Mouse (Mus musculus) forebrain, embryonic 13.5 days (tissue): ENCODE measurements around the gene Tmem150c. TPM values are rescaled to one million over a fixed set of nuclear protein-coding genes. Genes with fewer than 3 reads are reported as not detected.

Experiments
- ATAC-seq: fragments of 200-750 bp; cut with Nextera tagmentation; 2 replicates; pipeline ENCODE4 v1.8.0; 2017
- H3K27ac ChIP-seq: fragments of 300-500 bp; sonication (generic); 2 replicates; pipeline ENCODE4 v1.5.1; 2015; ENCODE audit warnings: inconsistent platforms, mild to moderate bottlenecking, moderate library complexity
- H3K27me3 ChIP-seq: fragments of 300-500 bp; sonication (generic); 2 replicates; pipeline ENCODE4 v1.6.1; 2015; ENCODE audit warnings: mild to moderate bottlenecking, inconsistent platforms
- H3K36me3 ChIP-seq: fragments of 300-500 bp; sonication (generic); 2 replicates; pipeline ENCODE4 v1.6.1; 2015; ENCODE audit warnings: mild to moderate bottlenecking, inconsistent platforms; ENCODE audit not compliant: poor library complexity, severe bottlenecking
- H3K4me1 ChIP-seq: fragments of 300-500 bp; sonication (generic); 2 replicates; pipeline ENCODE4 v1.6.1; 2015; ENCODE audit warnings: inconsistent platforms
- H3K4me2 ChIP-seq: fragments of 300-500 bp; sonication (generic); 2 replicates; pipeline ENCODE4 v1.6.1; 2015; ENCODE audit warnings: inconsistent platforms, mild to moderate bottlenecking, moderate library complexity
- H3K4me3 ChIP-seq: fragments of 300-500 bp; sonication (generic); 2 replicates; pipeline ENCODE4 v1.5.1; 2015; ENCODE audit warnings: mild to moderate bottlenecking, inconsistent platforms
- H3K9ac ChIP-seq: fragments of 300-500 bp; sonication (generic); 2 replicates; pipeline ENCODE4 v1.6.1; 2015; ENCODE audit warnings: mild to moderate bottlenecking, inconsistent platforms
- H3K9me3 ChIP-seq: fragments of 300-500 bp; sonication (generic); replicated peaks from 2 replicates; pipeline ENCODE4 v1.6.1; 2016; ENCODE audit warnings: inconsistent platforms
- WGBS: fragments of 180-500 bp; shearing (Covaris S2); methylation state at CpG from one replicate; pipeline ENCODE4 v1.1.7; 2015; 5-methylcytosine and 5-hydroxymethylcytosine counted together
- polyA plus RNA-seq: library from polyadenylated mRNA; unstranded; fragments of >200 nt; fragmentation: Nextera tagmentation; extraction: Ambion mirVana; gene quantifications from 2 replicates; pipeline ENCODE4 v1.2.1, GENCODE M21; 2015

Tmem150c gene
- polyA plus RNA-seq, 1 experiment from 2014 or later: 14.0 TPM

- H3K27me3 ChIP-seq: 0 out of 2 replicates have a peak, but pooled peaks cover under 1% of the 10 kb centered on the region
- no peak overlapping the region for H3K4me3 ChIP-seq
- no peak overlapping the region for H3K9ac ChIP-seq
Observed at GRCm38 (mm10) chr5:100163368-100163767, 3.8 kb upstream of the Tmem150c start.

DNA sequence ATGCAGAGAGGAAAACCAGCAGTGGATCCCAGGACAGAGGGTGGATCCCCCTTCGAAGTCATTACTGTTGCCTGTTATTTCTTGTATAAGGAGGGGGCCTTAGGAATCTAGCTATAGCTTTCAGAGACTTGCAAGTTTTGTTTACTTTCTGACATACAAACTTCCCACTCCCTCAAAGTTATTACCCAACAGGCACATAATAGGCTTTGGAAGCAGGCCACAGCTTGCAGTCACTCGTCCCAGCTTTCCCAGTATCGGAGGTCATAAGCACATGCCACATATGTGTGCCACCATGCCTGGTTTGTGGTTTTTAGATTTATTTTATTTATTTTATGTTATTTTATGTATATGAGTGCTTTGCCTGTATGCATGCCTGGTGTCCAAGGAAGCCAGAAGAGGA, 3.2 kb upstream of the Tmem150c start:
- Histone ChIP-seq H3K4me2 (no peak overlapping the region), H3K36me3 (no peaks in the 10 kb centered on the region), H3K9me3 (no peaks in the 10 kb centered on the region), H3K4me3 (no peak overlapping the region), H3K9ac (no peak overlapping the region), H3K27me3 (0 out of 2 replicates have a peak, but pooled peaks cover 4% of the 10 kb centered on the region), H3K27ac (no peak overlapping the region), H3K4me1 (peaks cover 9% of the 10 kb centered on the region; the same call in 1 of the 2 replicates)
- ATAC-seq: no peak
- WGBS: 81% methylated on average over 3 of the region's 3 CpGs

More at GRCm38 (mm10) chr5:100163368-100163767, 3.8 kb upstream of the Tmem150c start:
- no peaks in the 10 kb centered on the region for H3K36me3 ChIP-seq
- H3K27ac ChIP-seq: no peak overlapping the region
- 69% methylated on average over 7 of the region's 7 CpGs for WGBS
- H3K4me2 ChIP-seq: no peak overlapping the region
- no peak for ATAC-seq
- peaks cover 9% of the 10 kb centered on the region; the same call in 1 of the 2 replicates for H3K4me1 ChIP-seq
- no peaks in the 10 kb centered on the region for H3K9me3 ChIP-seq

GRCm38 (mm10) chr5:100162053-100162452, 2.4 kb upstream of the Tmem150c start:
- no peak overlapping the region for H3K27ac ChIP-seq
- peaks cover 9% of the 10 kb centered on the region; the same call in 1 of the 2 replicates for H3K4me1 ChIP-seq
- H3K9ac ChIP-seq: no peak overlapping the region
- H3K27me3 ChIP-seq: peaks cover 4% of the 10 kb centered on the region; the same call in 1 of the 2 replicates
- H3K4me3 ChIP-seq: no peak overlapping the region
- H3K36me3 ChIP-seq: no peaks in the 10 kb centered on the region
- H3K9me3 ChIP-seq: no peaks in the 10 kb centered on the region
- ATAC-seq: no peak
- 72% methylated on average over 1 of the region's 1 CpGs for WGBS
- no peak overlapping the region for H3K4me2 ChIP-seq

GRCm38 (mm10) chr5:100158791-100159637, 594 bp downstream of the Tmem150c start:
- 1% methylated on average over 58 of the region's 101 CpGs for WGBS
- Histone ChIP-seq H3K9ac (peak overlapping the region; percentile 89), H3K9me3 (no peaks in the 10 kb centered on the region), H3K4me3 (peak overlapping the region; percentile 79), H3K4me1 (peaks cover 9% of the 10 kb centered on the region; the same call in 1 of the 2 replicates), H3K27me3 (peaks cover 4% of the 10 kb centered on the region; the same call in 1 of the 2 replicates), H3K36me3 (no peaks in the 10 kb centered on the region), H3K27ac (peak overlapping the region; percentile 48), H3K4me2 (peak overlapping the region; percentile 88)
- ATAC-seq: peak; percentile 78

DNA sequence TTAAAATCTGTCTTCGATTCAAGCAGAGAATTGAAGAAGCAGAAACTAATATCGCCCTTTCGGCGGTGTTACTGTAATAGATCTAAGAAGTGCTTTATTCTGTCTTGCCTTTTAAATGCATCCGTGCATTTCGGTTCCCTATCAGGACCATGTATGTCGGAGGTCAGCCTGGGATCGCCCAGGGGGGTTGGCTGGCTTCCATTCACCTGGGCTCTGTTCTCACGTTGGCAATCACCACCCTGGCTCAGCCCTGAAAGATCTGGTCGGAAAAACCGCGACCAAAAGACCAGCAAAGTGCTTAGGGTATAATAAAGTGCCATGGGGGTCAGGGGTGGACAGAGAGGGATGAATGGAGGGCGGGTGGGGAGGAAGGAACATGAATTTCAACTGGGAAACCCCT, 1.3 kb downstream of the Tmem150c start:
- Histone ChIP-seq H3K36me3 (no peaks in the 10 kb centered on the region), H3K9ac (peak overlapping the region; percentile 89), H3K27ac (no peak overlapping the region), H3K27me3 (peaks cover 4% of the 10 kb centered on the region; the same call in 1 of the 2 replicates), H3K4me2 (peak overlapping the region; percentile 88), H3K4me1 (peaks cover 9% of the 10 kb centered on the region; the same call in 1 of the 2 replicates), H3K4me3 (peak overlapping the region; percentile 79), H3K9me3 (no peaks in the 10 kb centered on the region)
- peak; percentile 25; the same call in 1 of the 2 replicates for ATAC-seq
- WGBS: 16% methylated on average over 13 of the region's 13 CpGs

GRCm38 (mm10) chr5:100155646-100156045, 4.0 kb downstream of the Tmem150c start:
- peaks cover 9% of the 10 kb centered on the region; the same call in 1 of the 2 replicates for H3K4me1 ChIP-seq
- no peak overlapping the region for H3K27ac ChIP-seq
- no peaks in the 10 kb centered on the region for H3K9me3 ChIP-seq
- peaks cover 4% of the 10 kb centered on the region; the same call in 1 of the 2 replicates for H3K27me3 ChIP-seq
- no peak overlapping the region for H3K9ac ChIP-seq
- H3K36me3 ChIP-seq: no peaks in the 10 kb centered on the region
- H3K4me3 ChIP-seq: no peak overlapping the region
- no peak overlapping the region for H3K4me2 ChIP-seq
- 93% methylated on average over 6 of the region's 6 CpGs for WGBS
- ATAC-seq: no peak

DNA sequence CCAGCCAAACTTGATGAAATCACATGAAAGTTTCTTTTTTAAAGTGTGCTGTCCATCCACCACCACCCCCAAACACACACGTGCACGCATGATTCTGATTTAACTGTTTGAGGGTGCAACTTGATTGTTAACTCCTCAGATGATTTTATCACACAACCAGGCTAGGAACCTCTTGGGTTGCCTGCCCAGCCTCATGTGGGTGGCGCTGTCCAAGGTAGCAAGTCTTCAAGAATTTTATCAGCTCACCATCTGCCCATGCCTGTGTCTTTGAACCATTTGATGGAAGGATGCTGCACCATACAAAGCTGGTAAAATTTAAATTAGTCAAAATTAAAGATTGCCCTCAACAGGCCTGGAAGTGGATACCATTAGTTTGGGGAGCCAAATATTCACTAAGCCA, 9.6 kb downstream of the Tmem150c start:
- WGBS: 75% methylated on average over 3 of the region's 3 CpGs
- no peak for ATAC-seq
- Histone ChIP-seq H3K4me1 (no peaks in the 10 kb centered on the region), H3K9ac (no peak overlapping the region), H3K27me3 (no peaks in the 10 kb centered on the region), H3K4me3 (no peak overlapping the region), H3K4me2 (no peak overlapping the region), H3K9me3 (no peaks in the 10 kb centered on the region), H3K36me3 (no peaks in the 10 kb centered on the region), H3K27ac (no peak overlapping the region)

- H3K4me3 ChIP-seq: no peak overlapping the region
- no peaks in the 10 kb centered on the region for H3K9me3 ChIP-seq
- no peak overlapping the region for H3K4me2 ChIP-seq
- H3K36me3 ChIP-seq: no peaks in the 10 kb centered on the region
- 0 out of 2 replicates have a peak, but pooled peaks cover 2% of the 10 kb centered on the region for H3K4me1 ChIP-seq
- ATAC-seq: no peak
- 85% methylated on average over 7 of the region's 7 CpGs for WGBS
- no peaks in the 10 kb centered on the region for H3K27me3 ChIP-seq
- no peak overlapping the region for H3K27ac ChIP-seq
- H3K9ac ChIP-seq: no peak overlapping the region
Observed at GRCm38 (mm10) chr5:100144836-100145235, 14.8 kb downstream of the Tmem150c start.

- 70% methylated on average over 8 of the region's 8 CpGs for WGBS
- no peaks in the 10 kb centered on the region for H3K4me1 ChIP-seq
- H3K4me3 ChIP-seq: no peak overlapping the region
- ATAC-seq: no peak
- H3K36me3 ChIP-seq: no peaks in the 10 kb centered on the region
- H3K4me2 ChIP-seq: no peak overlapping the region
- peak overlapping the region; percentile 3; the same call in 1 of the 2 replicates for H3K27ac ChIP-seq
- no peak overlapping the region for H3K9ac ChIP-seq
- H3K9me3 ChIP-seq: no peaks in the 10 kb centered on the region
- H3K27me3 ChIP-seq: no peaks in the 10 kb centered on the region
Observed at GRCm38 (mm10) chr5:100127283-100127682, 32.3 kb downstream of the Tmem150c start.

DNA sequence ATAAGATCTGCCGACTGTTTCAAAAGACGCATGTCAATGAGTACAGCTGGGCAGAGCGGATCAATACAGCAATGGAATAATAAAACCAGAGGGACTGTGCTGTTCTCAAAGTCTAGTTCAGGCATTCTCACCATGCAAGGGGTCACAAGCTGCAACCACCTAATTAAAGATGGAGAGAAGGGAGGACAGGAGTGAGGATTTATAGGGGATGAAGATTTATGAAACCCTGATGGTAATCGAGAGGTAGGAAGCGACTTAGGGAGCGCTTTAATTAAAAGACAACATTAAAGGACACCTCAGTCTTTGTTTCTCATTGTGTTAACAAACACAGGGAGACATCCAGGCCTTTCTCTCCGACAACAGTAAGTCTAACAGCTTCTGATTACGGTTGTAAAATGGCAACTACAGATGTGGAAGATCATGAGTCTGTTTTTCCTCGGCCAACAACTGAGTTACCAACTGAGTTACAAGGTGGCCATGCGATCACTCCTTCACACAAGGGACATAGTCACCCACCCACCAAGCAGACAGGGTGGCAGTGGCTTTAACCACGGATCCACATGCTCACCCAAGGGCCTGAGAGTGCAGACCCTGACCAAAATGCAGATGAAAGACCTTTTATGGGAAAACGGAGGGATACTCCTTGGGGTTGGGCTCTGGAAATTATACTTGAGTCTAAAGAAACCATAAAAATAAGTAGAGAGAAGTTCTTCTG, 34.0 kb downstream of the Tmem150c start:
- 79% methylated on average over 12 of the region's 12 CpGs for WGBS
- Histone ChIP-seq H3K4me1 (peaks cover 7% of the 10 kb centered on the region), H3K27ac (no peak overlapping the region), H3K9ac (no peak overlapping the region), H3K27me3 (no peaks in the 10 kb centered on the region), H3K9me3 (no peaks in the 10 kb centered on the region), H3K4me3 (no peak overlapping the region), H3K4me2 (no peak overlapping the region), H3K36me3 (no peaks in the 10 kb centered on the region)
- ATAC-seq: no peak

GRCm38 (mm10) chr5:100124530-100124929, 35.1 kb downstream of the Tmem150c start:
- no peak overlapping the region for H3K4me3 ChIP-seq
- 63% methylated on average over 1 of the region's 1 CpGs for WGBS
- no peak for ATAC-seq

DNA sequence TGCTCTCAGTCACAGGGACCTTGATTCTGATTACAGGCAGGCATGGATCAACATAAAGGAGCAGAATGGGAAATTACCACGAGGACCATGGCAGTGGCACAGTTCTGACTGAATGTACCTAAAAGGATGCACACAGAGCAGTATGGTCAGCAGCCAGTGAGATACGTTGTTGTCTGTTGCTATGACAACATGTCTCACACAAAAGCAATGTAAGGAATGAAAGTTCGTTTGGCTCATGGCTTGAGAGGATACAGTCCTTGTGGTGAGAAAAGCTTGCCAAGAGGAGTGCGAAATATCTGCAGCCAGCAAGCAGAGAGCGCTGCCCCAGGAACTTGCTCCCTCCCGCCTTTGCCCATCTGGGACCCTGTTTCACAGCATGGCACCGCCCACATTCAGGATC, 36.3 kb downstream of the Tmem150c start:
- ATAC-seq: 0 out of 2 replicates have a peak, but pooled peaks have one; percentile 12
- H3K9me3 ChIP-seq: no peaks in the 10 kb centered on the region
- H3K9ac ChIP-seq: no peak overlapping the region
- 42% methylated on average over 7 of the region's 7 CpGs for WGBS
- H3K36me3 ChIP-seq: no peaks in the 10 kb centered on the region
- H3K4me3 ChIP-seq: no peak overlapping the region
- no peak overlapping the region for H3K27ac ChIP-seq
- no peak overlapping the region for H3K4me2 ChIP-seq
- H3K4me1 ChIP-seq: peaks cover 10% of the 10 kb centered on the region
- H3K27me3 ChIP-seq: no peaks in the 10 kb centered on the region

More at GRCm38 (mm10) chr5:100124530-100124929, 35.1 kb downstream of the Tmem150c start:
- no peak overlapping the region for H3K27ac ChIP-seq
- no peaks in the 10 kb centered on the region for H3K27me3 ChIP-seq
- peaks cover 10% of the 10 kb centered on the region for H3K4me1 ChIP-seq
- no peaks in the 10 kb centered on the region for H3K9me3 ChIP-seq
- H3K36me3 ChIP-seq: no peaks in the 10 kb centered on the region
- H3K9ac ChIP-seq: no peak overlapping the region
- no peak overlapping the region for H3K4me2 ChIP-seq
